Mouse (Mus musculus) kidney, adult 8-10 months (tissue): Measurements from ENCODE around the gene Kbtbd8.

Source experiments
- DNase-seq, 2 experiments: peaks; one replicate each; pipeline ENCODE4 v3.0.0; 2022

The Kbtbd8 gene

DNA sequence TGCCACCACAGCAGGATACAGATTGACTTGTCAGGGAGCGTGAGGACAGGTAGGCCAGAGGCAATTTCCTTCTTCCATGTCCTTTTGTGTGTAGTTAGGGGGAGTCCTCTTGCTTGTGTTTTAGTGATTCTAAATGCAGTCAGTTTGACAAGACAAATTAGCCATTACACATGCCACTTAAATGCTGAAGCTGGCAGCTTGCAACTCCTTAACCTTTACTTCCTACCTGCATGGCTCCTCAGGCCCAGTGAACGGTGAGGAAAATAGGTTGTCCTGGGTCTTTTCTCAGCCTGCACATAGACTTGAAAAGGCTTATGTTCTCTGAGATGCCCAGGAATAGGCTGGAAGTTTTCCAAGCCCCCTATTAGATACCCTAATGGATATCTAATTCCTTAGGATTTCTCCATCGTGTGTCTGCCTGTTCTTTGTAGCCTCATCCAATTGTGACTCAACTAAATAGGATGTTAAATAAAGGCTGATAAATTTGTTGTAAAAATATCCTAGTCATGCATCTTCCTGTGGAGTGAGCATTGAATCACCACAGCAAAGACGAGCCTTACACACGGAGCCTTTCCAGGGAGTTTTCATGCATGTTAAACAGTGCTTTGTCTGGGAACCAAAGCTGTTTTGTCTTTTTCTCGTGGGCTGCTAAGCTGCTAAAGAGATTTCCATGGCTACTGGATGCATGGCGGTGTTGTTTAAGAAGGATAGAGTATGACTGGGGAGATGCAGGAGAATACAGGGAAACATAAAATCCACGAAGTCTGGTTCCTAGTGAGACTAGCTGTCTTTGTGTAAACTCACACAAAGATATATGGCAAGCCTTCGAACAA lies 57.5 kb downstream of the Kbtbd8 start:
- DNase-seq = no peak
